Mouse (Mus musculus): ENCODE data around the gene Abca7.

The Abca7 gene

GRCm38 (mm10) chr10:79974668-79975067, 21.6 kb upstream of the Abca7 start:
- DNase-seq (ENCODE audit: low read depth): no peak

- no peak for DNase-seq (ENCODE audit: low read depth)
Measured at GRCm38 (mm10) chr10:79976071-79976721, 20.1 kb upstream of the Abca7 start.

GRCm38 (mm10) chr10:79976722-79977107, 19.6 kb upstream of the Abca7 start:
- no peak for DNase-seq (ENCODE audit: low read depth)

GRCm38 (mm10) chr10:79977324-79977723, 19.0 kb upstream of the Abca7 start:
- DNase-seq (ENCODE audit: low read depth): no peak

GRCm38 (mm10) chr10:79978061-79978460, 18.2 kb upstream of the Abca7 start:
- no peak for DNase-seq (ENCODE audit: low read depth)

GRCm38 (mm10) chr10:79979401-79980155, 16.7 kb upstream of the Abca7 start:
- no peak for DNase-seq (ENCODE audit: low read depth)

GRCm38 (mm10) chr10:79983205-79983604, 13.1 kb upstream of the Abca7 start:
- DNase-seq (ENCODE audit: low read depth): no peak

GRCm38 (mm10) chr10:79983670-79984069, 12.6 kb upstream of the Abca7 start:
- no peak for DNase-seq (ENCODE audit: low read depth)

GRCm38 (mm10) chr10:79984195-79984816, 12.0 kb upstream of the Abca7 start, which contains the start of gene Tmem259:
Tmem259 (minus strand) TSS chr10:79984330.
- DNase-seq (ENCODE audit: low read depth): no peak

GRCm38 (mm10) chr10:79984871-79985270, 11.4 kb upstream of the Abca7 start:
- peak; percentile 99 for DNase-seq (ENCODE audit: low read depth)

- DNase-seq (ENCODE audit: low read depth): no peak
Measured at GRCm38 (mm10) chr10:79985334-79986231, 10.7 kb upstream of the Abca7 start.

- DNase-seq (ENCODE audit: low read depth): no peak
Measured at GRCm38 (mm10) chr10:79986232-79986878, 9.9 kb upstream of the Abca7 start.

GRCm38 (mm10) chr10:79986963-79987362, 9.3 kb upstream of the Abca7 start:
- DNase-seq (ENCODE audit: low read depth): peak; percentile 64

GRCm38 (mm10) chr10:79987771-79988505, 8.4 kb upstream of the Abca7 start:
- no peak for DNase-seq (ENCODE audit: low read depth)

GRCm38 (mm10) chr10:79988506-79989271, 7.6 kb upstream of the Abca7 start, which contains the start of gene Cnn2:
Cnn2 (plus strand) TSS chr10:79988584.
- no peak for DNase-seq (ENCODE audit: low read depth)

GRCm38 (mm10) chr10:79989272-79989786, 7.0 kb upstream of the Abca7 start:
- DNase-seq (ENCODE audit: low read depth): no peak

GRCm38 (mm10) chr10:79989870-79990269, 6.4 kb upstream of the Abca7 start:
- no peak for DNase-seq (ENCODE audit: low read depth)

- no peak for DNase-seq (ENCODE audit: low read depth)
Measured at GRCm38 (mm10) chr10:79991099-79991498, 5.2 kb upstream of the Abca7 start.

GRCm38 (mm10) chr10:79991548-79991947, 4.7 kb upstream of the Abca7 start:
- no peak for DNase-seq (ENCODE audit: low read depth)
